Mouse (Mus musculus) forebrain, embryonic 11.5 days (tissue): ENCODE results near the gene Pitpnm2. TPM values are rescaled to one million over a fixed set of nuclear protein-coding genes. Genes with fewer than 3 reads are reported as not detected.
A peak's percentile ranks its signal among the peaks of the same experiment; 100 is the strongest.
"Not testable (repeated sequence)": the region's sequence is repeated elsewhere in the genome, so short reads cannot be mapped to it uniquely, and the experiment has no call there.

Experiments used
- ATAC-seq: fragments of 200-750 bp; cut with Nextera tagmentation; replicated peaks from 2 replicates; pipeline ENCODE4 v1.8.0; 2017; ENCODE audit warnings: moderate TSS enrichment; ENCODE audit not compliant: low FRiP score
- DNase-seq: peaks from one replicate; pipeline ENCODE4 v3.0.0-alpha.2; 2017; ENCODE audit warnings: low spot score
- H3K27ac ChIP-seq: fragments of 300-500 bp; sonication (generic); 2 replicates; pipeline ENCODE4 v1.5.1; 2014; ENCODE audit warnings: low read depth, low read length
- H3K27me3 ChIP-seq: fragments of 300-500 bp; sonication (generic); 2 replicates; pipeline ENCODE4 v1.6.1; 2014; ENCODE audit warnings: mild to moderate bottlenecking, low read length, mixed read lengths; ENCODE audit not compliant: control insufficient read depth, insufficient read depth
- H3K36me3 ChIP-seq: fragments of 300-500 bp; sonication (generic); 2 replicates; pipeline ENCODE4 v1.6.1; 2014; ENCODE audit warnings: mild to moderate bottlenecking, low read length, moderate library complexity, mixed read lengths; ENCODE audit not compliant: control insufficient read depth, insufficient read depth
- H3K4me1 ChIP-seq: fragments of 300-500 bp; sonication (generic); replicated peaks from 2 replicates; pipeline ENCODE4 v1.6.1; 2014; ENCODE audit warnings: low read length, mixed read lengths; ENCODE audit not compliant: control insufficient read depth, insufficient read depth
- H3K4me2 ChIP-seq: fragments of 300-500 bp; sonication (generic); 2 replicates; pipeline ENCODE4 v1.6.1; 2014; ENCODE audit warnings: low read depth, mild to moderate bottlenecking, low read length, moderate library complexity, mixed read lengths; ENCODE audit not compliant: severe bottlenecking
- H3K4me3 ChIP-seq: fragments of 300-500 bp; sonication (generic); 2 replicates; pipeline ENCODE4 v1.5.1; 2014; ENCODE audit warnings: low read depth, low read length
- H3K9ac ChIP-seq: fragments of 300-500 bp; sonication (generic); 2 replicates; pipeline ENCODE4 v1.6.1; 2014; ENCODE audit warnings: low read length
- H3K9me3 ChIP-seq: fragments of 300-500 bp; sonication (generic); 2 replicates; pipeline ENCODE4 v1.6.1; 2016; ENCODE audit warnings: low read length, mixed read lengths; ENCODE audit not compliant: control insufficient read depth
- WGBS: fragments of 180-500 bp; shearing (Covaris S2); extraction: QIAGEN DNeasy Blood & Tissue Kit; methylation state at CpG from one replicate; pipeline ENCODE4 v1.1.7; 2014; 5-methylcytosine and 5-hydroxymethylcytosine counted together
- polyA plus RNA-seq: library from polyadenylated mRNA; unstranded; fragments of >200 nt; fragmentation: Nextera tagmentation; extraction: Ambion mirVana; gene quantifications from 2 replicates; pipeline ENCODE4 v1.2.1, GENCODE M21; 2014

Gene Pitpnm2
- polyA plus RNA-seq: 6.8 and 7.1 TPM in 2 replicates

DNA sequence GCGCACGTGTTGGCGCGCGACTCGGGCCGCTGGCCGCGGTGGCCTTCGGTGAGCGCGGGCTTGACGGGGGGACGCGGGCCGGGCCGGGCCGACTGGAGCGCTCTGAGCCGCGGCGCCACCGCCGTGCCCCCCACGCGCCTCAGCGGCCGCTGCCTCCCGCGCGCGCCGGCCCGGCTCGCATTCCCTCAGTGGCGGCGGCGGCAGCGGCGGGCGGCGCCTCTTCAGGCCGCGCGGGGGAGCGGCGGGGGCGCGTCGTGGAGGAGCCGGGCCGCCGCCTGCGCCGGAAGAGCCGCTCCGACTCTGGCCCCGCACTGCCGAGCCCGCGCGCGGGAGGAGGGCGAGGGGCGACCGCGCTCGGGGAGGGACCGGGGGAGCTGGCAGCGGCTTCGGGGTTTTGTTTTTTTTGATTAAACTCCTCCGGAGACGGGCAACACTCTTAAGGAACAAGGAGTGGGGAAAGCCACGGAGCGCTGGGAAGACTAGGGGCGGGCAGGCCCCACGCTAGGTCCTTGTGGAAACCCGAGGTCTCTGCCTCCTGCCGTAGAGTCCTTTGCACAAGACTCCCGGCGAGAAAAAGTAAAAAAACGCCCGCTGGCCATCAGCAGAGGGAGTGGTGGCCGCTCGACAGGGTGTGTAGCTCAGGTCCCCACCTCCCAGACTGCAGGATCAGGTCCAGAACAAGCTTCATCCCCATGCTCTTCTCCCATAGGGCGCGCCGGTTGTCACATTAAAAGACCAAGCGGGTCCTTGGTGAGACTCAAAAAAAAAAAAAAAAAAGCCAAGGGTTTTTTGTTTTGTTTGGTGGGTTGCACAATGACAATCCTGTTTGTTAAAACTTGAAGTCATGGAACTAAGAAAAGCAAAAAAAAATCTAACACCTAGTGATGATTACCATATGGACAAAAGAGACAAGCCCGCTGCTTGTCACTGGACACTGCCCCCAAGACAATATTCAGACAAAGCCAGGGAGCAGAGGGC is at the start of gene Pitpnm2:
Pitpnm2 (minus strand) TSS at position 147 of the 978 bp plus-strand sequence.
- Histone ChIP-seq H3K9me3 (no peaks in the 10 kb centered on the region), H3K27me3 (no peaks in the 10 kb centered on the region; the same call in 1 of the 2 replicates), H3K36me3 (no peaks in the 10 kb centered on the region), H3K4me3 (peak within 1 kb of the TSS; percentile 74), H3K4me2 (peak within 1 kb of the TSS; percentile 93), H3K27ac (peak within 1 kb of the TSS; percentile 6; the same call in 1 of the 2 replicates), H3K4me1 (peaks cover 6% of the 10 kb centered on the region; the same call in 1 of the 2 replicates), H3K9ac (peak within 1 kb of the TSS; percentile 84)
- ATAC-seq (peak; percentile 81), DNase-seq (peak; percentile 74)
- WGBS: 1% methylated on average over 47 of the region's 90 CpGs

DNA sequence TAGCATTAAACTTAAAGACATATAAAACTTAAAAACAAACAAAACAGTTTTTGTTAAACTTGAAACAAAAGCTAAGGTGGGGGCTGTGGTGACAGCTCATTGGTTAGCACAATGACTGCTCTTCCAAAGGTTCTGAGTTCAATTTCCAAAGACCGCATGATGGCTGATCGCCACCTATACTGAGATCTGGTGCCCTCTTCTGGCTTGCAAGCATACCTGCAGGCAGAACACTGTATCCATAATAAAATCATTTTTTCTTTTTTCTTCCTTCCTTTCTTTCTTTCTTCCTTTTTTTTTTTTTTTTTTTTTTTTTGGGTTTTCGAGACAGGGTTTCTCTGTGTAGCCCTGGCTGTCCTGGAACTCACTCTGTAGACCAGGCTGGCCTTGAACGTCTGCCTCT is 49.7 kb upstream of the Pitpnm2 start:
- not testable (repeated sequence) for H3K36me3 ChIP-seq, H3K9me3 ChIP-seq, H3K9ac ChIP-seq, H3K4me1 ChIP-seq, H3K27ac ChIP-seq, H3K4me2 ChIP-seq, DNase-seq, H3K4me3 ChIP-seq, ATAC-seq, H3K27me3 ChIP-seq
- 67% methylated on average over 3 of the region's 4 CpGs for WGBS

DNA sequence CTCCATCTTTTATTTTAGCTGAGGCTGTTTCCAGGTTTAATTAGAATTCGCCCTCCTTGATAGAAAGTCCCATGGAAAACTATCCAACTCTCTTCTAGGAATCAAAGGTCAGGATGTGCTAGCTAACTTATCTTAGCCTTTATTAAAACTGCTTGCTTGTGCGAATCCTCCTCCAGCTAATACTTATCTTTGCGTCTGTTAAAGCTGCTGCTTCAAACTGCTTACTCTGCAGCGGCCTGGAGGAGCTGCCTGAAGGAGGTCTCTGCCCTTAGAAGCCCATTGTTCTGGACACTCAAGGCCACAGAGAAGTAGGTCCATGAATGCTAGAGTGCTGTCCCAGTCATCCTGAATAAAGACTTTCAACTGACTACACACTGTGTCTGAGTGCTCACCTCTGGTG is 46.9 kb upstream of the Pitpnm2 start:
- H3K4me2 ChIP-seq: no peak overlapping the region
- 93% methylated on average over 4 of the region's 4 CpGs for WGBS
- no peak overlapping the region for H3K27ac ChIP-seq
- no peak overlapping the region for H3K9ac ChIP-seq
- ATAC-seq (no peak), DNase-seq (no peak)
- no peak overlapping the region for H3K4me3 ChIP-seq
- no peaks in the 10 kb centered on the region for H3K9me3 ChIP-seq
- H3K36me3 ChIP-seq: peaks cover 13% of the 10 kb centered on the region
- no peaks in the 10 kb centered on the region for H3K27me3 ChIP-seq
- no peaks in the 10 kb centered on the region for H3K4me1 ChIP-seq

DNA sequence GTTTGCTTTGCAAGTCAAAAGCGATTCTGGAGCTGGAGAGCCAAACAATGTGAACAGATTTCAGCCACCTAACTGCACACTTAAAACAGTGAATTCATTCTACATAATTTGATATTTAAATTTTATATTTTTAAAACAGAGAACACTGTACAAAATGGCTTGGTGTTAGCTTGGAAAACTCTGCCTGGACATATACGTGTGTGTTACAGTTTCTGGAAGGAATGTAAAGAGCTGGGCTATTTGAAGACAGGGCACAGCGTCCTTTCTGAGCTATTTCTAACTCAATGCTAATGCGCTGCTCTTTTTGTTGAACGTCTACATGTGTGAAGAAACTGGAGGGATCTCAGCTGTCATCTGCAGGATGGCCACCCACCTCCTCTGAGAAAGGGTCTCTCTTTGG is 44.4 kb upstream of the Pitpnm2 start:
- ATAC-seq: no peak
- Histone ChIP-seq H3K4me3 (no peak overlapping the region), H3K4me2 (no peak overlapping the region), H3K9me3 (no peaks in the 10 kb centered on the region), H3K36me3 (peaks cover 21% of the 10 kb centered on the region), H3K4me1 (no peaks in the 10 kb centered on the region), H3K27me3 (no peaks in the 10 kb centered on the region), H3K9ac (no peak overlapping the region), H3K27ac (no peak overlapping the region)
- WGBS: 95% methylated on average over 5 of the region's 5 CpGs
- DNase-seq: no peak

DNA sequence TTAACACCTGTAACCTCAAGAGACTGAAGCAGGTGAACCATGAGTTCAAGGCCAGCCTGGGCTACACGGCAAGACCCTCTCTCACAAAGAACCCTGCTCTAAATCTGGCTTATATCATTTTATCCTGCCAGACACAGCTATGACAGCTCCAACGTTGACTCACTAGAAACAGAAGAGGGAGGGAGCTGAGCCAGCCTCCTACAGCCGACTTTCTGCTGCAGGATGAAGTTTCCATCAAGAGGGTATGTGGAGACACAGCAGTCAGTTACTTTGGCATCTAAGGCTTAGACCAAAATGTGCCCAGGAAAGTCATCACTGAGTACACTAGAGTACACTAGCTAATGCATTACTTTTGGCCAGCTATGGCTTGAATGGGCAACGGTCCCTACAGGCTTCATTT is 40.7 kb upstream of the Pitpnm2 start:
- H3K4me2 ChIP-seq: no peak overlapping the region
- ATAC-seq (no peak), DNase-seq (no peak)
- no peak overlapping the region for H3K27ac ChIP-seq
- no peaks in the 10 kb centered on the region for H3K4me1 ChIP-seq
- H3K9ac ChIP-seq: no peak overlapping the region
- H3K27me3 ChIP-seq: no peaks in the 10 kb centered on the region
- peaks cover 16% of the 10 kb centered on the region; the same call in 1 of the 2 replicates for H3K36me3 ChIP-seq
- H3K4me3 ChIP-seq: no peak overlapping the region
- no peaks in the 10 kb centered on the region for H3K9me3 ChIP-seq
- WGBS: 89% methylated on average over 4 of the region's 4 CpGs

DNA sequence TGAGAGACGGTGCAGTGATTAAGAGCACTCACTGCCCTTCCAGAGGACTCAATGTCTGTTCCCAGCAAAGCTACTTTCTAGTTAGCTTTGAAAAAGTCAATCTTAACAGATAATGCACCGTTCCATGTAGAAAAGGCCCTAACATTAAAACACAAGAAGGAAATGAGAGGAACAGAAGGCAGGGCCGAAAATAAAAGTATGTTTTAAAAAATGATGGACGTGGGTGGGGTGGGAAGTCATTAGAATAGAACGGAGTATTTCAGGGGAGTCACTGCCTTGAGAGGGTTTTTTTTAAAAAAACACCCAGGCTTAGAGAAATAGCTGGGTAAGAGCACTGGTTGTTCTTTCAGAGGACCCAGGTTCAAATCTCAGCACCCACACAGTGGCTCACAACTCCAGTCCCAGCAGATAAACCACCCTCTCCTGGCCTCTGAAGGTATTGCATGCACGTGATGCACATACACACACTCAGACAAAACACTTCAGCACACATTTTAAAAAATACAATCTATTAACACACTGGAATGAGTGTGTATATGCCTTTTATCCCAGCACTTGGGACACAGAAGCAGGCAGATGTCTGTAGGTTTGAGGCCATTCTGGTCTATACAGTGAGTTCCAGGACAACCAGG is 38.2 kb upstream of the Pitpnm2 start:
- DNase-seq (no peak), ATAC-seq (no peak)
- Histone ChIP-seq H3K27me3 (no peaks in the 10 kb centered on the region), H3K4me3 (no peak overlapping the region), H3K9me3 (no peaks in the 10 kb centered on the region), H3K9ac (no peak overlapping the region), H3K4me2 (no peak overlapping the region), H3K36me3 (peaks cover 23% of the 10 kb centered on the region), H3K4me1 (no peaks in the 10 kb centered on the region), H3K27ac (no peak overlapping the region)
- WGBS: 99% methylated on average over 6 of the region's 6 CpGs

DNA sequence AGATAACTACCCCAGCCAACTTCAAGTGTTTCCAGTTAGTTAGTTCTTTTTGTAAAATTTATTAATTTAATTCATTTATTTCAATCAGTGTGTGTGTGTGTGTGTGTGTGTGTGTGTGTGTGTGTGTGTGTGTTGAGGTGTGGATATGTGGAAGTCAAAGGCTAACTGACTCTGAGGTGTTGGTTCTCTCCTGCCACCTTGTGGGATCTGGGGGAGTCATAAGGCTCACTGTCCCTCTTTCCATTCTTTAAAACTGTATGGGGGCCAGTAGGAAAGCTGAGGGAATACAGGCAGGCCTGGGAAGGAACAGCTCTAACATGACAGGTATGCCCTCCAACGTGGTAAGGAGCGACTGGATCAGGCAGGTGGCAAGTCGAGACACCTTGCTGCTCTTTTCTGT is 34.8 kb upstream of the Pitpnm2 start:
- no peak overlapping the region for H3K4me3 ChIP-seq
- no peak overlapping the region for H3K27ac ChIP-seq
- DNase-seq (no peak), ATAC-seq (no peak)
- no peak overlapping the region for H3K4me2 ChIP-seq
- peaks cover 11% of the 10 kb centered on the region for H3K36me3 ChIP-seq
- H3K9me3 ChIP-seq: no peaks in the 10 kb centered on the region
- 75% methylated on average over 3 of the region's 3 CpGs for WGBS
- no peak overlapping the region for H3K9ac ChIP-seq
- H3K4me1 ChIP-seq: no peaks in the 10 kb centered on the region
- H3K27me3 ChIP-seq: no peaks in the 10 kb centered on the region

DNA sequence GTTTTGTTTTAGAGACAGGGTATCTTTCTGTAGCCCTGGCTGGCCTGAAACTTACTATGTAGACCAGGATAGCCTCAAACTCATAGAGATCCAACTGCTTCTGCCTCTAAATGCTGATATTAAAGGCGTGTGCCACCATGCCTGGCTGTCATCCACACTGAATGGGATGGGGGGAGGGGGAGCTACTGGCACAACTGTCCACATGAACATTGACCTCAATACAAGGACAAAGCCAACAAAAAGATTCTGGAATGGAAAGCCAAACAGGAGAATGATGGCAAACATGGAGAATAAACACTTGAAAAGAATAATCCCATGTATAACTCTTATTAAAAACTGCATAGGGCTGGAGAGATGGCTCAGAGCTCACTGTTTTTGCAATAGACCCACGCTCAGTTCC is 33.3 kb upstream of the Pitpnm2 start:
- DNase-seq (no peak), ATAC-seq (no peak)
- Histone ChIP-seq H3K27ac (no peak overlapping the region), H3K9ac (no peak overlapping the region), H3K4me3 (no peak overlapping the region), H3K4me2 (no peak overlapping the region), H3K27me3 (no peaks in the 10 kb centered on the region), H3K36me3 (peaks cover 8% of the 10 kb centered on the region), H3K4me1 (no peaks in the 10 kb centered on the region), H3K9me3 (no peaks in the 10 kb centered on the region)
- WGBS: 98% methylated on average over 2 of the region's 2 CpGs
